Mouse (Mus musculus) brain, embryonic 14.5 days (tissue): ENCODE results near the gene Cacng2.

Experiments used
- CTCF ChIP-seq: fragments of 200-500 bp; IDR thresholded peaks from 2 replicates; pipeline ENCODE4 v1.5.1; 2012; ENCODE audit warnings: inconsistent platforms, mild to moderate bottlenecking, moderate library complexity, borderline replicate concordance; ENCODE audit not compliant: insufficient read depth, insufficient read length; ENCODE audit errors: extremely low read depth
- POLR2A ChIP-seq: fragments of 200-500 bp; IDR thresholded peaks from 2 replicates; pipeline ENCODE4 v1.6.1; 2012; ENCODE audit warnings: mild to moderate bottlenecking, inconsistent platforms, borderline replicate concordance; ENCODE audit not compliant: poor library complexity, insufficient read depth, insufficient read length, severe bottlenecking; ENCODE audit errors: extremely low read depth

DNA sequence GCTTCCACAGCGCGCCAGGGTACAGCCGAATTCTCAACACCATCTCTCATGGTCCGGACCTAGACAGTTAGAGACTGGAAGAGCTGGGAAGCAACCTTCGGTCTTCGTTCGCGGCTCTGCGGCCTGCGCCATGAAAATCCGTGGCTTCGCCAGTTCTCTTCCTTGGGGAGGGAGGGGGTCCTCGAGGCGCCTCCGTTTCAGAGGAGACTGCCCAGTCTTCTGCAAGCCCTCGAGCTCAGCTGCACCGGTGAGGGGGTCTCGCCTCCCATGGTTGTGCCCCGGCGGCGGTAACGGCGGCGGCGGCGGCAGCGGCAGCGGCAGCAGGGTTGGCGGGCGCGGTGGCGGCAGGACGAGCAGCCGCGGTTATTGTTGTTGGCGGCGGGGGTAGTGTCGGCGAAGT, 580 bp downstream of the Cacng2 start:
- TF ChIP-seq CTCF (no peak), POLR2A (no peak)
